Mouse (Mus musculus) ES-CJ7 (cell line): ENCODE results near the gene Pofut2.

Experiments
- DNase-seq: peaks from one replicate; pipeline ENCODE4 v3.0.0; 2011; ENCODE audit warnings: low read depth, low spot score

Gene Pofut2

DNA sequence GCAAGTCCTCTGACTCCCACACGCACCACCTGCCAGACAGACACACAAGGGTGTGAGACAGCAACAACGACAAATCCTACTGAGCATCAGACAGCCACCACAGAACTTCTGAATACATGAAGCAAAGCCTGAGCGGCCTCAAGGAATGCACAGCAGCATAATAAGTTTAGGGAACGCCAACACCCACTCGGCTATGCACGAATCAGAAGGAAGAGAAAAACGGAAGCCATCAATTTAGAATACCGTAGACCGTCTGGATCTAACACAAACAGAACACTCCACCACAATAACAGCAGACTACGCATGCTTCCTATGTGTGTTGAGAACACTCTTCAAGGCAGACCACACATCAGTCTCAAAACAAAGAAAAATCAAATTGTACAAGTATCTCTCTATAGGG lies 50.0 kb downstream of the Pofut2 start:
- no peak for DNase-seq

DNA sequence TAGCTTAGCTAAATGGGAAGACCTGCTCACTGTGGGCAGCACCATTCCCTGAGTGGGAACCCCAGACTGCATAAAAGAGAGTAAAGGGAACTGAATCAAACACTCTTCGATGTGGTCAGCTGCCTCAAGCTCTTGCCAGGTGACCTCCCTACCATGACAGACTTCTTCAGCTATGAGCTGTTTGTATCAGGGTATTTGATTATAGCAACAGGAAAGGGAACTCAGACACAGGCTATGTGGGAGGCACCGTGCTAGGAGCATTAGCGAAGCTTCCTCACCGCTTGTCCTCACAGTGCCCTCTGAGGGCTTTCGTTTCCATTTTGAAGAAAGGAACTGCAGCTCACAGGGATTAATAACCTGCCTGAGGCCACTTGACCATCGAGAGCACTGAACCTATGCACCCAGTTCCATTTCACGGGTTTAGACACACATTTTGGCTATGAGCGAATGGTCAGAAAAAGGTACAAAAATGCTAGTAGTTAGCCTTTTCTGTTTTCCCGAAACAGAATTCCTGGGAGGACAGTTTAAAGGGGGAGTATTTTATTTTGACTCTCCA lies 55.8 kb downstream of the Pofut2 start:
- DNase-seq = no peak

DNA sequence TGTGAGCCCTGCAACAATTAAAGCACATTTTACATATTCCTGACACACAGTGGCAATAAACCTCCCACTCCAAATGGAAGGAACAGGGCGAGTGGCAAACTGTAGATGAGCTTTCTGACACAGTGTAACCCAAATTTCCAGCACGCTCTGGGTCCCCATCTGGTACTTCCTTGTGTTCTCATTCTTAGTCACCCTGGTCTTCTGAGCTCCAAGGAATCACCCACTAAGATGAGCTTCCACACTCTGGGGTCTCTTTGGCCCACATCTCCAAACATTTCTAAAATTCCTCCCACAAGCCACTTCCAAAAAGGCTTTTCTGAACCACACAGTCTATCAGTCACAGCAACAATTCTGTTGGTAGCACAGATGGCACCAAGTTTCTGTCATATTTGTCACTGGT lies 56.7 kb downstream of the Pofut2 start:
- no peak for DNase-seq
